Mouse (Mus musculus): ENCODE results near the gene Sumf2.

Gene Sumf2

GRCm38 (mm10) chr5:129907775-129908174 is 61.0 kb downstream of the Sumf2 start:
- DNase-seq (ENCODE audit: low spot score in 2 of 2): no peak

GRCm38 (mm10) chr5:129908242-129908965 is 61.6 kb downstream of the Sumf2 start, which contains the start of gene Nupr1l:
Gene Nupr1l (plus strand): TSS chr5:129908540.
- DNase-seq (ENCODE audit: low spot score in 2 of 2): peak; percentile 81 to 86

DNA sequence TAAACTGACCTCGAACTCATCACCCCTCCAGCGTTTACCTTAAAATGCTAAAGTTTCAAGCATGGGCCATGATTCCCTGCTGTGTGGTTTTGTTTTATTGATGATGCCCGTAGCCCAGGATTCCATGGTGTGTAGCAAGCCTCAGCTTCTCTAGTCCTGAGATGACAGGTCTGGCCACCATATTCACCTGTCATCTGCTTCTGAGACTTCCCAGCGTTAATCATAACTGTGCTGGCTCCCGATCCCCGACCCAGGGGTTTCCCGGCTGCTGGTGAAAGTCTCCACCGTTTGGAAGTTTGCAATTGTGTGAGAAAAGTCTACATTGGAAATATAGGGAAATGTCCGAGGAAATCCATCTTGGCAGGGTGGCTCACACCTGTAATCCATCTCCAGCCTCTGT is 62.4 kb downstream of the Sumf2 start:
- no peak for DNase-seq (ENCODE audit: low spot score in 2 of 2)

GRCm38 (mm10) chr5:129909591-129909990 is 62.8 kb downstream of the Sumf2 start:
- DNase-seq (ENCODE audit: low spot score in 2 of 2): no peak
